Mouse (Mus musculus) neural tube, embryonic 14.5 days (tissue): ENCODE measurements around the gene Nsf. TPM values are rescaled to one million over a fixed set of nuclear protein-coding genes. Genes with fewer than 3 reads are reported as not detected.
A peak's percentile ranks its signal among the peaks of the same experiment; 100 is the strongest.

Experiments used
- ATAC-seq: fragments of 200-750 bp; cut with Nextera tagmentation; 2 replicates; pipeline ENCODE4 v1.8.0; 2017; ENCODE audit warnings: low read depth, mild to moderate bottlenecking, moderate TSS enrichment, moderate library complexity
- H3K27ac ChIP-seq: fragments of 300-500 bp; sonication (generic); 2 replicates; pipeline ENCODE4 v1.5.1; 2014; ENCODE audit warnings: low read depth, mild to moderate bottlenecking, control low read depth, low read length, moderate library complexity, mixed read lengths
- H3K27me3 ChIP-seq: fragments of 300-500 bp; sonication (generic); 2 replicates; pipeline ENCODE4 v1.6.1; 2014; ENCODE audit warnings: low read length; ENCODE audit not compliant: control insufficient read depth, insufficient read depth
- H3K36me3 ChIP-seq: fragments of 300-500 bp; sonication (generic); 2 replicates; pipeline ENCODE4 v1.6.1; 2014; ENCODE audit warnings: low read length, mixed read lengths; ENCODE audit not compliant: control insufficient read depth, insufficient read depth
- H3K4me1 ChIP-seq: fragments of 300-500 bp; sonication (generic); 2 replicates; pipeline ENCODE4 v1.6.1; 2014; ENCODE audit warnings: low read length; ENCODE audit not compliant: control insufficient read depth, insufficient read depth
- H3K4me2 ChIP-seq: fragments of 300-500 bp; sonication (generic); 2 replicates; pipeline ENCODE4 v1.6.1; 2014; ENCODE audit warnings: mild to moderate bottlenecking, low read depth, low read length, control low read depth
- H3K4me3 ChIP-seq: fragments of 300-500 bp; sonication (generic); 2 replicates; pipeline ENCODE4 v1.5.1; 2014; ENCODE audit warnings: low read depth, low read length, control low read depth, mixed read lengths
- H3K9ac ChIP-seq: fragments of 300-500 bp; sonication (generic); replicated peaks from 2 replicates; pipeline ENCODE4 v1.6.1; 2014; ENCODE audit warnings: low read depth, mild to moderate bottlenecking, control low read depth, low read length, mixed read lengths
- H3K9me3 ChIP-seq: fragments of 300-500 bp; sonication (generic); 2 replicates; pipeline ENCODE4 v1.6.1; 2016; ENCODE audit warnings: low read length; ENCODE audit not compliant: control insufficient read depth
- WGBS: fragments of 180-500 bp; shearing (Covaris S2); extraction: QIAGEN DNeasy Blood & Tissue Kit; methylation state at CpG from one replicate; pipeline ENCODE4 v1.1.7; 2014; 5-methylcytosine and 5-hydroxymethylcytosine counted together
- polyA plus RNA-seq: library from polyadenylated mRNA; unstranded; fragments of >200 nt; fragmentation: Nextera tagmentation; extraction: Ambion mirVana; gene quantifications from 2 replicates; pipeline ENCODE4 v1.2.1, GENCODE M21; 2014

The Nsf gene
- polyA plus RNA-seq, 1 experiment from 2014 or later, result 217 TPM

GRCm38 (mm10) chr11:103987423-103987822 is 33.6 kb upstream of the Nsf start:
- peaks cover 26% of the 10 kb centered on the region for H3K36me3 ChIP-seq
- peak; percentile 79; the same call in 1 of the 2 replicates for ATAC-seq
- 23% methylated on average over 8 of the region's 8 CpGs for WGBS
- no peak overlapping the region for H3K4me3 ChIP-seq
- no peak overlapping the region for H3K4me2 ChIP-seq
- no peak overlapping the region for H3K27ac ChIP-seq
- H3K9me3 ChIP-seq, result no peaks in the 10 kb centered on the region
- H3K27me3 ChIP-seq, result no peaks in the 10 kb centered on the region
- no peak overlapping the region for H3K9ac ChIP-seq
- H3K4me1 ChIP-seq, result no peaks in the 10 kb centered on the region

DNA sequence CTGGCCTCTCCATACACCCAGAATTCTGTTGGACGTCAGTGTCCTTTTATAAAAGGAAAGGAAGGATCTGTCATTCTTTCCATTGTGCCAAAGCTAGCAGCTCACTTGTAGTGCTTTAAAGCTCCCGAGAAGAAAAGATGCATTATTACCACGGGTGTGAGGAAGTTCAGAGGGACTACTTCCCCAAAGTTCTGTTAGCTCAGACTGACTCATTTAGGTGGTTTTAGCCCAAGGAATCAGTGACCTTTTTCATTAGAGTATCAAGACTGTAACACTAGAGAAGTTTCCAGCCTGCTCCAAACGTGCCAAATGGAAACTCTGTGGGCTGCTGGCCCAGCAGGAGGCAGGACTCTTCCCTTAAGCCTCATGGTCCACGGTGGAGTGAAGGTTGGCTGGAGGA is 30.2 kb upstream of the Nsf start:
- ATAC-seq, result no peak
- no peaks in the 10 kb centered on the region for H3K4me1 ChIP-seq
- H3K9me3 ChIP-seq, result no peaks in the 10 kb centered on the region
- peaks cover 50% of the 10 kb centered on the region for H3K36me3 ChIP-seq
- H3K4me3 ChIP-seq, result no peak overlapping the region
- H3K4me2 ChIP-seq, result no peak overlapping the region
- H3K27ac ChIP-seq, result no peak overlapping the region
- 67% methylated on average over 5 of the region's 5 CpGs for WGBS
- H3K27me3 ChIP-seq, result no peaks in the 10 kb centered on the region
- no peak overlapping the region for H3K9ac ChIP-seq

DNA sequence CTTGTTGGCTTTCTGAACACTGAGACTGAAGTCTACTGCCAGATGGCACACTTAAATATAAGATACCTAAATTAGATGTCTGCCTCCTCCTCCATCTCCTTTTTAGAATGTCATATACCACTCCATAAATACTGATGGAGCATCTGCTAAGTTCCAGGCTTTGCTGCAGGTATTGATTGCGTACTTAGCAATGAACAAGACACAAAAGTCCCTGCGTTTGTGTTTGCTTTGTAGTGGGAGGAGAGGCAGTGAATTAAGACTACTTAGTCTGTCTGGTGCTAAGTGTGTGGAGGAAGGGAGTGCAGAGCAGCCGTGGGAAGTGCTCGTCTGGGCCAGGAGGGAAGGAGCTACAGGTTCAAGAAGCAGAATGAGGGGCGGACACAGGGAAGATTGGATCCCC is 28.0 kb upstream of the Nsf start:
- H3K36me3 ChIP-seq, result peaks cover 50% of the 10 kb centered on the region
- H3K4me2 ChIP-seq, result no peak overlapping the region
- no peaks in the 10 kb centered on the region for H3K4me1 ChIP-seq
- H3K4me3 ChIP-seq, result no peak overlapping the region
- H3K9ac ChIP-seq, result no peak overlapping the region
- no peak overlapping the region for H3K27ac ChIP-seq
- WGBS, result 67% methylated on average over 5 of the region's 5 CpGs
- ATAC-seq, result no peak
- no peaks in the 10 kb centered on the region for H3K27me3 ChIP-seq
- H3K9me3 ChIP-seq, result no peaks in the 10 kb centered on the region

DNA sequence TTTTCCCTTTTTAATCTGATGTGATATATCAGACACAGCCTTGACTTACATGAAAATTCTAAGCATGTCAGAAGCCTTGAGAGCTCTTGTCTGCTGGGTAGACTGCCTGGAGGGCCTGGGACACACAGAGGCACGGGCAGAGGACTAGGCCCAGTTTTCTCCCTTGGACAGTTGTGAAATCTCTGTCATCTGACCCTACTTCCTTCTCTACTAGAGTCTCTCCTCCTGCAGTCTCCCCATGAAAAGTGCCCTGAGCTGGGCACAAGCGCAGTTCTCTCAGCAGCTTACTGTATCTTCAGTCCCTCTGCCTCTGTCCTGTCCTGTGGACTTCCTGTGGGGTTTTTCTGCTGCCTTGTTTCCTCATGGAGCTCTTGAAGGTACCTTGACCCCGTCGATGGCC is 25.5 kb upstream of the Nsf start:
- no peak for ATAC-seq
- no peak overlapping the region for H3K4me3 ChIP-seq
- no peak overlapping the region for H3K9ac ChIP-seq
- H3K9me3 ChIP-seq, result no peaks in the 10 kb centered on the region
- 80% methylated on average over 4 of the region's 4 CpGs for WGBS
- H3K4me1 ChIP-seq, result no peaks in the 10 kb centered on the region
- H3K4me2 ChIP-seq, result no peak overlapping the region
- no peak overlapping the region for H3K27ac ChIP-seq
- H3K36me3 ChIP-seq, result peaks cover 52% of the 10 kb centered on the region
- H3K27me3 ChIP-seq, result no peaks in the 10 kb centered on the region

DNA sequence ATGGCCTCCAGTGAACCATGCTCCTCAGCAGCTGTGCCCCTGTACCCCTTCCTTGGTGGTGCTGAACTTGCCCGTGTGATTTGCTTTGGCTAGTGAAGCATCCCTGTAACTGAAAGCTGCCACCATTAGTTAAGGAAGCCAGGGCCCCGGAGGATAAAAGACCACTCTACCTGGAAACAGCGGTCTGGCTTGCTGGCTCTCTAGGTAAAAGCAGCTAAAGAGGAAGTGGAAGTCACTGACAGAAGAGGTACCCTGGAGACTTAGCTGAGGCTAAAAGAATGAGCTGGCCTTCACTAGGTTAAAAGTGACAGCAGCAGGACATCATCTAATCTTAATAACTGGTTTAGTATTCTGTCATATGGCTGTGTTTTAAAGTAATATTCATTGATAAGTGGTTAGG is 17.0 kb upstream of the Nsf start:
- Histone ChIP-seq H3K27ac (no peak overlapping the region), H3K9me3 (no peaks in the 10 kb centered on the region), H3K27me3 (no peaks in the 10 kb centered on the region), H3K4me3 (no peak overlapping the region), H3K4me1 (peaks cover 14% of the 10 kb centered on the region), H3K9ac (0 out of 2 replicates have a peak overlapping the region, but pooled peaks have one; percentile 11), H3K36me3 (peaks cover 33% of the 10 kb centered on the region; the same call in 1 of the 2 replicates), H3K4me2 (no peak overlapping the region)
- 79% methylated on average over 3 of the region's 3 CpGs for whole genome bisulfite sequencing
- no peak for ATAC-seq

DNA sequence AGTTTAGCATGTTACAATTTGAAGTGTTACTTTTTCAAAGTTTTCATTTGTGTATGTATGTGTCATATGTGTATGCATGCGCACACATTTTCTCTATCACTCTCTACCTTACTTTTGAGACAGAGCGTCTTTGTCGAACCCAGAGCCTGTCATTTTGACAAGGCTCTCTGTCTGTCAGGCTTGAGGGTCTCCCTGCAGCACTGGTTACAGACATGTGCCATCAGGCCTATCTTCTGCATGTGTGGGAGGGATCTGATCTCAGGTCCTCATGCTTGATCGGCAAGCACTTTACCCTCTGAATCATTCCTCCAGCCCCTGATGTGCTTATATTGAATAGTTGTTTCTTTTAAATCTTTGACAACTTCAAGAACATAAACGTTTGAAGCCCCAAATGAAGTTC is 15.4 kb upstream of the Nsf start:
- Histone ChIP-seq H3K4me2 (no peak overlapping the region), H3K36me3 (peaks cover 22% of the 10 kb centered on the region; the same call in 1 of the 2 replicates), H3K9ac (no peak overlapping the region), H3K4me3 (no peak overlapping the region), H3K9me3 (no peaks in the 10 kb centered on the region), H3K27ac (no peak overlapping the region), H3K4me1 (peaks cover 14% of the 10 kb centered on the region), H3K27me3 (no peaks in the 10 kb centered on the region)
- ATAC-seq, result no peak
- 95% methylated on average over 5 of the region's 5 CpGs for WGBS

GRCm38 (mm10) chr11:103967106-103967735 is 13.4 kb upstream of the Nsf start:
- ATAC-seq, result no peak
- Histone ChIP-seq H3K4me1 (peaks cover 14% of the 10 kb centered on the region), H3K9ac (peak overlapping the region; percentile 83), H3K4me3 (peak overlapping the region; percentile 97), H3K36me3 (peaks cover 11% of the 10 kb centered on the region; the same call in 1 of the 2 replicates), H3K9me3 (no peaks in the 10 kb centered on the region), H3K4me2 (peak overlapping the region; percentile 76), H3K27me3 (no peaks in the 10 kb centered on the region), H3K27ac (peak overlapping the region; percentile 85)
- 2% methylated on average over 20 of the region's 20 CpGs for WGBS

- WGBS, result 88% methylated on average over 4 of the region's 4 CpGs
Observed at GRCm38 (mm10) chr11:103956866-103957265, 3.0 kb upstream of the Nsf start.

GRCm38 (mm10) chr11:103953032-103953895 is 592 bp downstream of the Nsf start:
- Histone ChIP-seq H3K27ac (peak overlapping the region; percentile 84), H3K4me1 (peaks cover 13% of the 10 kb centered on the region), H3K9me3 (no peaks in the 10 kb centered on the region), H3K4me3 (peak overlapping the region; percentile 75), H3K4me2 (peak overlapping the region; percentile 71), H3K27me3 (no peaks in the 10 kb centered on the region), H3K36me3 (no peaks in the 10 kb centered on the region), H3K9ac (peak overlapping the region; percentile 90)
- ATAC-seq, result peak; percentile 83
- WGBS, result under 1% methylated on average over 30 of the region's 32 CpGs

More at GRCm38 (mm10) chr11:103956866-103957265, 3.0 kb upstream of the Nsf start:
- ATAC-seq, result no peak
- Histone ChIP-seq H3K4me3 (no peak overlapping the region), H3K36me3 (no peaks in the 10 kb centered on the region), H3K27ac (no peak overlapping the region), H3K9me3 (no peaks in the 10 kb centered on the region), H3K9ac (no peak overlapping the region), H3K27me3 (no peaks in the 10 kb centered on the region), H3K4me1 (peaks cover 11% of the 10 kb centered on the region), H3K4me2 (no peak overlapping the region)
